Mouse (Mus musculus): ENCODE measurements at regions not wholly inside any gene's neighbourhood (a gene's known extent, or its start where the extent isn't known, plus 50 kb on each side); places are given as distances from the start of the nearest gene placed in this dataset.
"Not testable (repeated sequence)": the region's sequence is repeated elsewhere in the genome, so short reads cannot be mapped to it uniquely, and the experiment has no call there.

DNA sequence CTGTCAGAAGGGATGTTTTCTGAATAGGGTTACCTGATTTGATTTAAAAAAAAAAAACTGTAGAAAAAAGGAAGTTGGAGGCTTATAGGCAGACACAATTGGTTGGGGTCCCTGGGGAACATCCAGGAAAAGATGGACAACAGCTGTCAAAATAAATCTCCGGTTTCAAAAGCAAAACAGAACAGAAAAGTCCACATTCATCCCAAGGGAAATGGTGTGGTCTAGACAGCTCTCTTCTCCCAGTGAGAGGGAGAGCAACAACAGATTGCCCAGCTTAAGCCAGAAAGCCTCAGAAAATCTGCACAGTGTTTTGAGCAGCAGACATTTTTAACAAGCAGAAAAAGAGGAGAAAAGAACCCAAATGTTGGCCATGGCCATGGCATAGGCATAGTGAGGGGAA, 830.3 kb downstream of the Cypt12 start:
- no peak for ATAC-seq
- 36% methylated on average over 1 of the region's 1 CpGs for WGBS (ENCODE audit: insufficient replicate concordance)
- Histone ChIP-seq H3K4me1 (ENCODE audit: insufficient read depth) (no peaks in the 10 kb centered on the region), H3K4me3 (ENCODE audit: low read depth, low read length) (no peak overlapping the region), H3K27me3 (ENCODE audit: insufficient read depth, low read length) (no peaks in the 10 kb centered on the region), H3K27ac (ENCODE audit: low read depth) (no peak overlapping the region), H3K4me2 (ENCODE audit: low read depth, low read length) (no peak overlapping the region), H3K36me3 (replicated peaks; ENCODE audit: insufficient read depth, low read length) (no peaks in the 10 kb centered on the region), H3K9ac (replicated peaks) (no peak overlapping the region), H3K9me3 (ENCODE audit: low read length) (no peaks in the 10 kb centered on the region)
- DNase-seq = no peak
- TF ChIP-seq CTCF (IDR thresholded peaks at IDR 0.05; ENCODE audit: low read depth) = no peak
- TF ChIP-seq EP300 (IDR thresholded peaks at IDR 0.05; ENCODE audit: low read depth) = no peak

DNA sequence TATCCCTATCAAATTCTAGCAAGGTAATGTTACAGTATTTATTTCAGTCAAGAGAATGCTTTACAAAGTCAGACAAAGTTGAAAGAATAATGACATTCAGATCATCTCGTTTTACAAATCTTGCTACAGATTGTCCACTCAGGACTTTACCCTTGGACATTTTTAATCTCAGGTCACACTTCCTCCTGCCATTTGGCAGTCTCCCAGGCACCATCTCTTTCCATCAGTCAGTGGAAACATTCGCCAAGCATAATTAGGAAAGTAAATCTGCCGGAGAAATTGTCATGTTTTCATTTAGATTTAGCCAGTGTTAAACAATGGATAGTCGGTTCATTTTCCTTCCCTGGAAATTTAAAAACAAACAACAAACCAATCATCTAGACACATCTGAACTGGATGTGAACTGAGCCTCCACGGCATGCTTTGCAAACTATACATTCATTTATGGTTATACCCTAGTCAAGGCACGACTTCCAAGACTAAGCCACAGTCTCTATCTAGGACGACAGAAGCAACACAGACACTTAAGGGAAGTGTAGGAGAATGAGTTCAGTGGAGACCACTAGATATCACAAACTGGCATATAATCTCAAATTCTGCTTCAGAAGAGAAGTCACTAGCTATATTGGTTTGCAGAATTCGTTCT, 839.4 kb downstream of the Cypt12 start:
- H3K9ac ChIP-seq (replicated peaks) = no peak overlapping the region
- no peak overlapping the region for H3K4me2 ChIP-seq (ENCODE audit: low read depth, low read length)
- no peaks in the 10 kb centered on the region for H3K36me3 ChIP-seq (replicated peaks; ENCODE audit: insufficient read depth, low read length)
- no peak overlapping the region for H3K27ac ChIP-seq (ENCODE audit: low read depth)
- DNase-seq (no peak), ATAC-seq (no peak)
- 56% methylated on average over 8 of the region's 8 CpGs for WGBS (ENCODE audit: insufficient replicate concordance)
- H3K4me3 ChIP-seq (ENCODE audit: low read depth, low read length) = no peak overlapping the region
- H3K9me3 ChIP-seq (ENCODE audit: low read length) = no peaks in the 10 kb centered on the region
- no peak for TF ChIP-seq CTCF (IDR thresholded peaks at IDR 0.05; ENCODE audit: low read depth)
- no peaks in the 10 kb centered on the region for H3K4me1 ChIP-seq (ENCODE audit: insufficient read depth)
- H3K27me3 ChIP-seq (ENCODE audit: insufficient read depth, low read length) = no peaks in the 10 kb centered on the region

DNA sequence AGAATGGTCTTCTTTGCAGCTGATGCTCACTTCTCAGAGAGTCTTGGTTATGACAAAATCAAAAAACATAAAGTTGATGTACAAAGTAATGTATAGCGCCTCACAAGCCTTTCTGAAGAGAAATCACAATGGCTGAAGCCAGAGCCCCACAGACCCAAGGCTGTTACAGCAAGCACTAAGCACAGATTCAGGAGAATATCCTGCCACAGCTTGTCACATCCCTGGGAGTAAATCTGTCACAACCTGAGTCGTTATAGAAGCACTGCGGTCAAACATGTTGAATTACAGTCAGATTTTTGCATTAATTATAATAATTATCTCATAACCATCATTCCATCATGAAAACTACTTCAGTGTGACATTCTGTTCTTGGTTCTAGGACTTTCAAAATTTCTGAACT, 825.7 kb downstream of the 1700064H15Rik start:
- H3K27ac ChIP-seq (ENCODE audit: low read depth) = no peak overlapping the region
- H3K4me3 ChIP-seq (ENCODE audit: low read depth, low read length) = no peak overlapping the region
- H3K36me3 ChIP-seq (replicated peaks; ENCODE audit: insufficient read depth, low read length) = no peaks in the 10 kb centered on the region
- WGBS (ENCODE audit: insufficient replicate concordance) = 67% methylated on average over 3 of the region's 3 CpGs
- DNase-seq = no peak
- no peak overlapping the region for H3K9ac ChIP-seq (replicated peaks)
- no peak for TF ChIP-seq CTCF (IDR thresholded peaks at IDR 0.05; ENCODE audit: low read depth)
- TF ChIP-seq EP300 (IDR thresholded peaks at IDR 0.05; ENCODE audit: low read depth) = no peak
- no peaks in the 10 kb centered on the region for H3K4me1 ChIP-seq (ENCODE audit: insufficient read depth)
- no peaks in the 10 kb centered on the region for H3K27me3 ChIP-seq (ENCODE audit: insufficient read depth, low read length)
- no peak overlapping the region for H3K4me2 ChIP-seq (ENCODE audit: low read depth, low read length)
- no peak for ATAC-seq
- H3K9me3 ChIP-seq (ENCODE audit: low read length) = no peaks in the 10 kb centered on the region

DNA sequence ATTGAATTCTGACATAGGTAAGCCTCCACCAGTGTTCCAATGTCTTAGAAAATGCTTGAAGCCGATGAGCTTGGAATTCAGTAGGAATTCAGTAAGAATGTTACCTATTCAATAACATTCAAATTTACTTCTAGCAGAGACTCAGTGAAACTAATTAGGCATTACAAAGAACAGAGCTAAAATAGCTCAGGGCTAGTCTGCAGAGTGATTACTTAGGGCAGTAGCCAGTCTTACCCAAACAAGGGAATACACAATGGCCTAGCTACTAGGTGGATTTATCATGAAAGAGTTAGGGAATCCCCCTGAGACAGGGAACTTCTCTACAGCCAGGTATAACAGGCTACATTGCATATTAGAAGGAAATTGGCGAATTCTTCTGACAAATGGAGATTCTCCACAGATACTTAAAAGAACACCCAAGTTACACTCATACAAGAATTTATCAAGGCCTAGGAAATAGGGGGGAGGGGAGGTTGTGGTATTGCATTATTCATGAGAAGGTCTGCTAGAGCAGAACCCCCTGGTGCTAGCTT, 799.6 kb downstream of the 1700064H15Rik start:
- not testable (repeated sequence) for H3K4me2 ChIP-seq (ENCODE audit: low read depth, low read length); H3K4me1 ChIP-seq (ENCODE audit: insufficient read depth); ATAC-seq; H3K27ac ChIP-seq (ENCODE audit: low read depth); H3K4me3 ChIP-seq (ENCODE audit: low read depth, low read length); H3K36me3 ChIP-seq (replicated peaks; ENCODE audit: insufficient read depth, low read length); H3K9me3 ChIP-seq (ENCODE audit: low read length); H3K27me3 ChIP-seq (ENCODE audit: insufficient read depth, low read length); DNase-seq; H3K9ac ChIP-seq (replicated peaks)
- WGBS (ENCODE audit: insufficient replicate concordance) = 39% methylated on average over 2 of the region's 2 CpGs

DNA sequence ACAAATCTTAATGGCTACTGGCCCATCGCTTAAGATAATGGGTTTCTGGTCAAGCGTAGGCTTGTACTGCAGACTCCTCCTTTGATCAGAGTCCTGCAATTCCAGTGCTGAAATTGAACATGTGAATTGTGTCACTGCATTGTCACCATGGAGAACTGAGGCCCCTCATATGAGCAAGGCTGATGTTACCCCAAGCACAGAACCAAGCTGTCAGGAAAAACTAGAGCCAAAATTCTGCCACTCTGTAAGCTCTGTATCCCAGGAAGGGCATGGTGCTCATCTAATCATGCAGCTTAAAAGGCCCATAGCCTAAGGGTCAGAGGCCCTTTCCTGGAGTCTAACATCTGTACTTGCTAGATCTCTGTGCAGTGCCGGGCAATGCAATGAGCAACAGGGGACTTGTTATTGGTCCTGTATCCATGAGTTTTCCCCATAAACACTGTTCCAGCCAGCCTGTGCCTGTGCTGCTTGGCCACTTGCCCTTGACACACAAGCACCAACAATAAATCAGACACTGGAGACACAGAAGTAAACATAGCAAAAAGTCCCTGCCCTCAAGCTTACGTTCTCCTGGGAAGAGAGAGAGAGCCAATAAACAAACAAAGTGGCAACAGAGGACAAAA, 760.2 kb downstream of the 1700064H15Rik start:
- 69% methylated on average over 4 of the region's 4 CpGs for WGBS (ENCODE audit: insufficient replicate concordance)
- Histone ChIP-seq H3K4me1 (ENCODE audit: insufficient read depth) (no peaks in the 10 kb centered on the region), H3K4me3 (ENCODE audit: low read depth, low read length) (no peak overlapping the region), H3K9me3 (ENCODE audit: low read length) (no peaks in the 10 kb centered on the region), H3K27me3 (ENCODE audit: insufficient read depth, low read length) (no peaks in the 10 kb centered on the region), H3K9ac (replicated peaks) (no peak overlapping the region), H3K4me2 (ENCODE audit: low read depth, low read length) (no peak overlapping the region), H3K36me3 (replicated peaks; ENCODE audit: insufficient read depth, low read length) (no peaks in the 10 kb centered on the region), H3K27ac (ENCODE audit: low read depth) (no peak overlapping the region)
- ATAC-seq = no peak
- DNase-seq = no peak
- TF ChIP-seq CTCF (IDR thresholded peaks at IDR 0.05; ENCODE audit: low read depth) (no peak), EP300 (IDR thresholded peaks at IDR 0.05; ENCODE audit: low read depth) (no peak)

DNA sequence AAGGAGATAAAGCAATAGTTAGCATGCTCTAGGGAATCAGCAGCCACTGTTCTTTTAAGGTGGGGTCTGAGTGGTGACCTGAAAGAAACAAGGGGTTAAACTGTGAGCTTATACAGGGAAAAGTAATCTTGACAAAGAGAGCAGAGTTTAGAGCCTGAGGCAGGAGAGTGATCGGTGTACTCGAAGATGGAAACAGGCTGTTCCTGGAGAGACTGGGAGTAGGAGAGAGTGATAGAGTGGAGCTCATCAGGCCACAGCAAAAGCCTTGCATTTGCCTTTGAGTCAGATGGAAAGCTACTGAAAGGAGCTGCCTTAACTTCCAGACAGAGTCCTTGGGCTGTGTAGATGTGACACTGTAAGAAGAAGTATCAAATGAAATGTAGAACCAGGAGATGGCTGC, 759.7 kb downstream of the 1700064H15Rik start:
- ATAC-seq = no peak
- Histone ChIP-seq H3K27me3 (ENCODE audit: insufficient read depth, low read length) (no peaks in the 10 kb centered on the region), H3K4me2 (ENCODE audit: low read depth, low read length) (no peak overlapping the region), H3K9me3 (ENCODE audit: low read length) (no peaks in the 10 kb centered on the region), H3K27ac (ENCODE audit: low read depth) (no peak overlapping the region), H3K36me3 (replicated peaks; ENCODE audit: insufficient read depth, low read length) (no peaks in the 10 kb centered on the region), H3K9ac (replicated peaks) (no peak overlapping the region), H3K4me3 (ENCODE audit: low read depth, low read length) (no peak overlapping the region), H3K4me1 (ENCODE audit: insufficient read depth) (no peaks in the 10 kb centered on the region)
- TF ChIP-seq EP300 (IDR thresholded peaks at IDR 0.05; ENCODE audit: low read depth) (no peak), CTCF (IDR thresholded peaks at IDR 0.05; ENCODE audit: low read depth) (no peak)
- 52% methylated on average over 2 of the region's 2 CpGs for WGBS (ENCODE audit: insufficient replicate concordance)
- no peak for DNase-seq

All from liver, postnatal 0 days (tissue).